Mouse (Mus musculus): Measurements from ENCODE around the gene Cd22.

- no peak for TF ChIP-seq CTCF (conservative IDR thresholded peaks at IDR 0.05; ENCODE audit: low read length)
- no peak for TF ChIP-seq POU5F1 (IDR thresholded peaks at IDR 0.05; ENCODE audit: borderline replicate concordance, low read length)
- TF ChIP-seq NANOG (IDR thresholded peaks at IDR 0.05; ENCODE audit: borderline replicate concordance, low read length) = no peak
Measured at GRCm38 (mm10) chr7:30887568-30888188, 7.5 kb upstream of the Cd22 start.

Data from E14TG2a.4 (cell line).